39 mouse cellular contexts compared by ENCODE assay signal in the genomic region with DNA sequence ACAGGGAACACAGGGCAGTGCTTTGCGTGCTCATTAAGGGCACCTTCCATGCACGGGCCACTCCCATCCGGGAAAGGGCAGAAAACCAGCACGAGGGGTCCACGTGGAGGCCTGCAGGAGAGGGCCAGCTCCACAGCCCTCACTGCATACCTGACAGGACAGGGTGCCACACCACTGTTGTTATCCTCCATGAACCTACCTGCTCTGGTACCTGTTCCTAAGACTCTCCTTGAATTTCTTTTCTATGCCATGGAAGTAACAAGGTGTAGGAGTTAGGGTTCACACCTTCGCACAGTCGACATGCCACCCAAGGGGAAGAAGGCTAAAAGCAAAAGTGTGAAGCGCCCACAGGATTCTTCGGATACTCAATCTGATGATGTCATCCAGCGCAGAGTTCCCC. TPM values are rescaled to one million over a fixed set of nuclear protein-coding genes. Genes with fewer than 3 reads are reported as not detected.
"Had no signal": no experiment of that assay in that cellular context is flagged by ENCODE, and none has a peak within 500 bp of the region (broad histone marks: within the 10 kb centered on the region; RNA-seq: fewer than 3 reads in every experiment).

TSS of gene Gm14692 (plus strand) at position 301 of the 400 bp plus-strand sequence.

RNA-seq across cellular contexts. Expression of gene Gm14692, which starts in this region (rescaled TPM):
- total RNA-seq: left cerebral cortex, adult 8-10 months; left cerebral cortex, postnatal 10 days; left cerebral cortex, postnatal 14 days; left cerebral cortex, postnatal 25 days; left cerebral cortex, postnatal 36 days; left cerebral cortex, postnatal 4 days; liver, adult 2 months; megakaryocyte progenitor cell, adult 5-6 weeks; megakaryocyte, adult 5-6 weeks; megakaryocyte-erythroid progenitor cell, adult 5-6 weeks; midbrain, postnatal 0 days; monocyte, adult 5-6 weeks had no signal
- polyA plus RNA-seq: limb, embryonic 10.5 days; limb, embryonic 11.5 days; limb, embryonic 12.5 days; limb, embryonic 13.5 days; limb, embryonic 14.5 days; limb, embryonic 15.5 days; liver, adult 2 months; liver, embryonic 11.5 days; liver, embryonic 12.5 days; liver, embryonic 13.5 days; liver, embryonic 14.5 days; liver, embryonic 15.5 days; liver, embryonic 16.5 days; liver, postnatal 0 days; lung, adult 2 months; lung, embryonic 14.5 days; lung, embryonic 15.5 days; lung, embryonic 16.5 days; lung, postnatal 0 days; macrophage; midbrain, embryonic 10.5 days; midbrain, embryonic 11.5 days; midbrain, embryonic 12.5 days; midbrain, embryonic 13.5 days; midbrain, embryonic 14.5 days; midbrain, embryonic 15.5 days; midbrain, embryonic 16.5 days; midbrain, postnatal 0 days; myocyte had no signal
